Mouse (Mus musculus): Measurements from ENCODE around the gene Tm9sf4.

The Tm9sf4 gene

DNA sequence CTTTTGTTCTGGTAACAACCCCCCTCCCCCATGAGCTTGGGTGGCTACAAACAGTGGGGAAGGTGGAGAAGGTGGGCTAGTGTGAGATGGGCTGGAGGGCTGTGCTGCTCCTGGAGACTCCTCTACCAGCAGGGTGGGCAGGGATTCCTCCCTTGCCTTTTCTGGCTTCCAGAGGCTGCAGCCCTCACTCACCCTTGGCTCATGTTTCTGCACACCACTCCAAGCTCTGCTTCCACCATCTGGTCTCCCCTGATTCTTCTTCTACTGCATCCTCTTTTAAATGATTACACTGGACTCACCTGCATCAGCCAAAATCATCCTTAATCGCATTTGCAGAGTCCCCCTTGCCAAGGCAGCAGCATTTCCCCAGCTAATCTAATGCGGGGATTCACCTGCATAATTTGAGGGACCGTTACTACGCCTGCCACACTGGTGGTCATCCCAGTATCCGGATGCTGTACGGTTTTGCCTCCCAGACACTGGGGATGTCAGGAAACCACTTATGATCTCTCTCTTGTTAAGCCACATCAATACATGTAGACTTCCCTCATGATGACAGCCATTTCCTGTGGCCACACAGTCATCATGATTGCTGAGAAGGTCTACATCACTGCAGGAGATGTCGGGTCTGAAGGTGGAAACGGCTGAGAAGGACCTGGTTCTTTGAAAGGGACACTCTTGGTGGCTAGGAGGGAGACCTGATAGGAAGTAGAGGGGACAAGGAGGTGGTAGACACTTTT lies 9.0 kb upstream of the Tm9sf4 start:
- intact Hi-C loops (cut with DNase I), result no loop called here

DNA sequence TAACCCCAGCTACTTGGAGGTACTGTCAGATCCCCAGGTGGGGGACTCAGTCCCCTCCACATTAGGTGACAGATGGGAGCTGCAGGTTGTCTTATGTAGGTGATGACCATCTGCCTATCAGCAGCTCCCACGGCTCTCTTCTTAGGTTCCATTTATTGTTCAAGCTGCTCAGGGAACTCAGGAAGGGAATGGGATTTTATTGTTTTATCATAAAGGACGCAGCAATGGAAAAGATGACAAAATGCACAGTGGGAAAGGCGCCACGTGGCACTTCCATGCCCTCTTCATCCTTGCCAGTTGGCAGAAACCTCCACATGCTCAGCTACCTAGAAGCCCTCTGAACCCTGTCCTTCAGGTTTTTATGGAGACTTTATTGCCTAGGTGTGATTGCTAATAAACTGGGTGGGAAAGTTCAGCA lies 8.1 kb upstream of the Tm9sf4 start:
- intact Hi-C loops (cut with DNase I), result no loop called here

DNA sequence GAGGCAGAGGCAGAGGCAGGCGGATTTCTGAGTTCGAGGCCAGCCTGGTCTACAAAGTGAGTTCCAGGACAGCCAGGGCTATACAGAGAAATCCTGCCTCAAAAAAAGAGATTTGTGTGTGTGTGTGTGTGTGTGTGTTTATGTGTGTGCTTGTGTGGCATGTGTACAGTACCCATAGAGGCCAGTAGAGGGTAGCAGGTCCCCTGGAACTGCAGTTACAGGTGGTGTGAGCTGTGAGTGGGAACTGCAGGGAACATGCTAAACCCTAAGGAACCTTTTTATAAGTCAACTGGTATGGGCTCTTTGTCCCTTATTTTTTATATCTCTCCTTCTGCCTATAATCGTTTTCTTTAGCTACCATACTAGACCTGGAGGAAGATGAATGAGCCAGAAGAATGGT lies 3.8 kb upstream of the Tm9sf4 start:
- intact Hi-C loops (cut with DNase I), result no loop called here

DNA sequence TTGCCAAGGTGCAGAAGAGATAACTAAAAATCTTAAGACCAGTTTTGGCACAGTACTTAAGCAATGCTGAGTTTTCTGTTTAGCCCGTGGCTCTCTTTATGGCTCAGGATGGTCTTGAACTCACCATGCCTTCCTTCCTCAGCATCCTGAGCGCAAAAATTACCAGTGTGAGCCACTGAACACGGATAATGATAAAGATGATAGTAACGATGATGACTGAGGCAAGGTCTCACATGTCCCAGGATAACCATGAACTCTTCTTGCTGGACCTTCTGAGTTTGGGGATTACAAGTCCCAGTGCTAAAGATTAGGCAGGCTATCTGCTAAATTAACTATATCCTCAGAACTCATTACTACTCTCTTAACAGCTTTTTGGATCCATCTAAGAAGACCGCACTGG lies 970 bp upstream of the Tm9sf4 start:
- intact Hi-C loops (cut with DNase I), result loop anchor here (5.0 to 10.0 kb wide), 2 partner anchors 82 to 255 kb away; partner anchors contain the start of genes Plagl2 and Pofut1

DNA sequence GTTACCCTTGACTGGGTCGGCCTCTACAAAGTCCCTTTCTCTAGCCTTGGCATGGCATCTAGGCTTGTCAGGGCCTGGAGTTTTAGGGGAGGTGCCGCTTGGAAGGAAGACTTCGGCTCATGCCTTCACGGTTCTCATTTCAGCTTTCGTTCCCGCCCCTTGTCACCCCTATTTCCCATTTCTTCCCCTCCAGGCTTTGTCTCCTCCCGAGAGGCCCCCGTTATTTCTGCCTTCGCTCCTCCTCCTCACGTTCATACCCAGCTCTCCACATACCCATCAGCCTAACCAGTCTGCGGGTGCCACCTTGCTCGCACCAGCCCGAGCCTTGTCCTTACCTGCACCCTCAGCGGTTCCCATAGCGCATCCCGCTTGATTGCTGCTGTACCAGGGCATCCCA lies 579 bp downstream of the Tm9sf4 start:
- intact Hi-C loops (cut with DNase I), result loop anchor here (5.0 to 10.0 kb wide), 2 partner anchors 81 to 253 kb away; partner anchors contain the start of genes Plagl2 and Pofut1

DNA sequence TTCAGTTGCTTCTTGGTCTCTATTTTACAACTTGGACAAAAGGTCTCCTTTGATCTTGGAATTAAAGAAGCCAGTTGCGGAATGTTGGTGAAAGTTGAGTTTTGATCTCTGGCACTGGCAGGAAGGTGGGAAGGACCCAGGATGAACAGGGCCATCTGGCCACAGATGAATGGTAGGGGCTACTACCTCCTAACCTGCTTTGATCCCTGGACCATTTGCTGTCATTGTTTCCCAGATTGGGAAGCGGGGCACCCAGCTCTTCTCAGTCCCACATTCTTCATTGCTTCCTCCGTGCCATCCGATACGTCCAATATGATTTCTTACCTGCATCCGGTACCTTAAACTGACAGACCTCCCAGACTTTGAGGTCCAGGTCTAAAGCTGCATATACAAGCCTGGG lies 6.0 kb downstream of the Tm9sf4 start:
- intact Hi-C loops (cut with DNase I), result loop anchor here (10.0 kb wide), 1 partner anchor 248 kb away; no protein-coding TSS in a partner anchor

DNA sequence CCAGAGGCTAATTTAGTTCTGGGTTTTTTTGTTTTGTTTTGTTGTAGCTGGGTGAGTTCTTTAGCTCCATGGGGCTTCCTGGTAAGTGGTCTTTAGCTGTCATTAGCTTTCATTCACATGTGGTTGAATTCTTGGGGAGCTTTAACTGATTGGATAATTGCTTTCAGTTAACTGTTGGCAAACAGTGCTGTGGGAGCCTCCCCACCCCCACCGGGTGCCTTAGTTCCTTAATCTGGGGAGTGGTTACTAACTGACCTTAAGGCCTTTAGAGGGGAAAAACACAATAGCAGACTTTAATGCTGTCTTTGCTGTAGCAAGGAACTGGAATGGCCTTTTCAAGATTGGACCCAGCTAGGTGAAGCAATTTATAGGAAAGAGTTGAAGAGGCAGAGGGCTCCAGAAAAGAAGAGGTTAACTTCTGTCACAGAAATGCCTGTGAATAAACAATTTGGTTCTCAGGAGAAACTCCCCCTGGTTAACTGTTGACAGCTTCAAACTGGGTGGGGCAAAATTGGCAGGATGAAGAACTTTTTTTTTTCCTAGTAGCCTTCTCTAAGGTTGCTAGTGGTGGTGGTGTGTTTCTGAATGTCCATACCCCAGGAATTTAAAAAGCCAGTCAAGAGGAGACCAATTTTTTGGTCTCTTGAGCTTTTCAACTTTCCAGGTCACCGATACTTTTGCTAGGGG lies 7.2 kb downstream of the Tm9sf4 start:
- intact Hi-C loops (cut with DNase I), result loop anchor here (10.0 kb wide), 1 partner anchor 247 kb away; no protein-coding TSS in a partner anchor

DNA sequence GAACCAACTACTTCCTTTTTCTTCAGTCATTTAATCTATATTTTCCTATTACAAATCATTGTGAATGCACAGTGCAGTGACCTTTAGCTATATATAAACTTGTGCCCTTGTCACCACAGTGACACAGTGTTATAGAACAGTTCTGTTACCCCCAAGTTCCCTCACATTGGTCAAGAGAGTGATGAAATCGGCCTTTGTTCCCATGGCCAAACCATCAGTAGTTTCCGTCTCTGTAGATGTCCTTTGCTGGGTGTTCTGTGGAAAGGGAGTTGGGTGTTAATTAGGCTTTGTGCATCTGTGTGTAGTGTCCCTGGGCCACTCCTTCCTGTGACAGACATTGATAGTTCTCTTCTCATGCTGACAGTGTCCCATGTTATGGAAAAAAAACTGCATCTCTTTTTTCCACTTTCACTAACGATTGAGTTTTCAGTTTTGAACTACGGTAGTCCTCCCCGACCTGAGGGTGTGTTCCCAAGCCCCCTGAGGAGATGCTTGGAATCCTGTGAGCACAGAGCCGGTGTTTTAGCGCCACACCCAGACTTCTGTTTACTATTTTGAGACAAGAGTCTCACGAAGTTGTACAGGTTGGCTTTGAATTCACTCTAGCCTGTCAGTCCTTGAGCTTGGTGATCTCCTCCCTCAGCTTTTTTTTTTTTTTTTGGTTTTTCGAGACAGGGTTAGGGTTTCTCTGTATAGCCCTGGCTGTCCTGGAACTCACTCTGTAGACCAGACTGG lies 9.6 kb downstream of the Tm9sf4 start:
- intact Hi-C loops (cut with DNase I), result no loop called here

DNA sequence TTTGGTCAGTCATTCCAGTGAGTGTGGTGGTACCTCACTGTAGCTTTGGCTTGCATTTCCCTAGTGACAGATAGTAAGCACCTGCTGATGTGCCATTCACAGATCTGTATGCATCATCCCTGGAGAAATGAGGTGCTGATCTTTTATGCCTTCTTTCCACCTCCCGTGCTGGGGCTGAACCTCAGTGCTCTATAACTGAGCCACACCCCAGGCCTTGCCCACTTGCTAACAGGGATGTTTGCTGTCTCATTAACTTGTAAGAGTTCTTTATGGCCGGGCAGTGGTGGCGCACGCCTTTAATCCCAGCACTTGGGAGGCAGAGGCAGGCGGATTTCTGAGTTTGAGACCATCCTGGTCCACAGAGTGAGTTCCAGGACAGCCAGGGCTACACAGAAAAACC lies 10.9 kb downstream of the Tm9sf4 start:
- intact Hi-C loops (cut with DNase I), result no loop called here

DNA sequence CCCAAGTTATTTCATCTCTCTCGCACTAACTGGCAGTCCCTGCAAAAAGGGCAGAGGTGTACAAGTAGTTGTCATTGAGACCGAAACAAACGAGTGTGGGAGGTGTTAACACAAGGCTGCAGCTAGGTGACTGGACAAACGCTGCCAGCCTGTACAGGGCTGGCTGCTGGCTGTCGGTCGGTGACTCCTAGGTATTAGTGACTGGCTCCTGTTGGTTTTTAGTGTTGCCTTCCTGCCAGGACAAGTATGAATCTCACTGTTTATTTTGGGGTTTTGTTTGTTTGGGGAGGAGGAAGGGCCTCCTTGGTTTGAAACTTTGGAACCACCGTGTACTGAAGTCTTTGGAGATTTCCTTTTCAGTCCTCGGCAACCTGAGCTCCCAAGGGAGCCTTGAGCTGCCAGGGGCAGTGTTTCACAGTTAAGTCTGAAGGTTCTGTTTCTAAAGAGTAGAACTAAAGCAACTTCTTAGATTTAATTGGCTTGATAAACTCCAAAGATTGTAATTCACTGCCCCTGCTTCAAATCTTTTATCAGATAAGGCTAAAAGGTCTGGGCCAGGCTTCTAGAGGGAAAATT lies 15.0 kb downstream of the Tm9sf4 start:
- intact Hi-C loops (cut with DNase I), result no loop called here

DNA sequence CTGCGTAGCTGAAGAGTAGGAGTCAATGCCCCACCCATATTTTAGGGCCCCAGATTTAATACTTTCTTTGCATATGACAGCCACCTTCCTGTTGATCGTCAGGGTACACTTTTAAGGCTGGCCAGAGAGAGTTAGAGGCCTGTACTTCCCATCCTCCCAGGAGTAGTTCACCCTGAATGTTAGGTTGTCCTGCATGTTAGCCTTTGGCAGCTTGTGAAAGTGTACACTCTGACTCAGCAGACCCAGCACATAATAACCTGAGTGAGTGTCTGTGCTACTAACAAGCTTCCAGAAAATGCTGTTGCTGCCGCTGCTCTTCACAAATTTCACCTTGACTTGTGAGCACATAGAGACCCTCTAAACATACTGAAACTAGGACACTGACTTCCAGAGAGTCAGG lies 16.1 kb downstream of the Tm9sf4 start:
- intact Hi-C loops (cut with DNase I), result no loop called here

DNA sequence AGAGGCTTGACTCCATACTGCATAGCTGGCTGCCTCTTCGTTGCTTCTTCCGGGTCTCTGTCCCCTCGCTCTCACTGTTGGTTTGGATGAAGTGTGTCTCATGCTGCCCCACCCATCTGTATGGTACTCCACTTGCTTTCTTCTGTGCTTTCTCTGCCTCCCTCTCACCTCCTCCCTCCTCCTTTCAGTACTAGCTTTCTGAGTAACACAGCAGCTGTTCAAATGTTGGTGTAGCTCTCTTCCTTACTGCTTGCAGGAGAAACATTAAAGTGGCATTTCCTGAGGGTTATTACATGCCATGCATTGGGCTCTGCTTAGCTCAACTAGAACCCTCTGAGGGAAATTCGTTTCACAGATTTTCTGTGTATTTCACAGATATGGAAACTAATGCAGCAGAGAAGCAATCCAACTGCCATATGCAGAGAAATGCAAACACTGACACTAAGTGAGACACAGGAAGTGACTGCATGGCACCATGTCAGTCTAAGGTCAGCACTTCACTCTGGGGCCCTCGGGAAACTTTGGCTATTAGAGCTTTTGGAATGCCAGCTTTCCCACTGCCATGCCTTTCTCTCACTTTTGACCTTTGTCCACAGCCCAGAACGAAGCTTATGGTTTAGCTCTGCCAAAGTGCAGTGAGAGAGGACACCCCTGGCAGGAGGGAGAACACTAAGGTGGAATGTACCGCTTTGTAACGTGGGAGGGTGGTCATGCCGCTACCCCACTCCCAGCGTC lies 18.2 kb downstream of the Tm9sf4 start:
- intact Hi-C loops (cut with DNase I), result no loop called here

DNA sequence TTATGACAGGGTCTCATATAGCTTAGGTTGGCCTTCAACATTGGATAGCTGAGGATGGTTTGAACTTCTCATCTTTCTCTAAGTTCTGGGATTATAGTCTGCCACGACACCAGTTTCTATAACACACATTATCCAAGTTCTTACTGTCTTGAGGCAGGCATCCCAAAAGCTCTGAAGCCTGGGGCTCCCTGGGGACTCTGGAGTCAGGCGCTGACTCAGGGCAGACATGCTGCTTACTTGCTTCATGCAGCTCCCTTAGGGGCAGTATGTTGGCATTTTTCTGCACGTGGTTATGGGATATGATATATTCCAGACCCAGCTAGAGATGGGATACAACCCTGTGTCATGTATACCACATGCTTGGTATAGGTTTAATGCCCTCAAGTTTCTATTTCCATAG lies 18.9 kb downstream of the Tm9sf4 start:
- intact Hi-C loops (cut with DNase I), result no loop called here

DNA sequence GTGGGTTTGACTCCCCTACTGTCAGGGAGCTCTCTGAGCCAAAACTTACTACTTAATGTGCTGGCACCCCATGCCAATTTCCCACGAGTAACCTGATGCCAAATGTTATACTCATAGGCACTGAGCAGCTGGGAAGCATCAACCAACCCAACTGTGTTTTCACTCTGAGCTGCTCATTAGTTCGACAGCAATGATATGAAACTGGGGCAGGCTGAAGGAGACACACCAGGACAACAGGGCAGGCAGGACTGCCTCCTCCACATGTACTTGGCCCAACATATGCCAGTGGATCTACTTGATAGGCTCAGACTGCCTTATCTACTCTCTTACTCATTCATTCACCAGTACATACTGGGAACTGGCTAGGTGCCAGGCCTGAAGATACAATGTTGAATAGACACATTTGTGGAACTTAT lies 25.1 kb downstream of the Tm9sf4 start:
- intact Hi-C loops (cut with DNase I), result no loop called here

DNA sequence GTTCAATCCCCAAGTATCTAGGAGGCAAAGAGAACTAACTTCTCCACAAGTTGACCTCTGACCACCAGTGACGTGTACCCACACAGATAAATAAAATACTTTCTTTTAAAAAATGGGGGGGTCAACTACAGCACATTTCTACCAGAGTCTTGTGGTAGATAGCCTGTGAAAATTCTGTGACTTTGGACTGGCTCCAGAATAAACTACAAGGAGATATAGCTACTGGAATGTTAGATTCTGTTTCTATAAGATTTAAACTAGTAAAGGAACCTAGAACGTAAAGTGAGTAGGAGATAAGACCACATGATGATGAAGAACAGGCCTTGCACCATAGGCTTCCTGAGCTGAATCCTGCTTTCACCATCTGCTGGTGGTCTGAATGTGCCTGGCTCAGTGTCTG lies 26.7 kb downstream of the Tm9sf4 start:
- intact Hi-C loops (cut with DNase I), result no loop called here

DNA sequence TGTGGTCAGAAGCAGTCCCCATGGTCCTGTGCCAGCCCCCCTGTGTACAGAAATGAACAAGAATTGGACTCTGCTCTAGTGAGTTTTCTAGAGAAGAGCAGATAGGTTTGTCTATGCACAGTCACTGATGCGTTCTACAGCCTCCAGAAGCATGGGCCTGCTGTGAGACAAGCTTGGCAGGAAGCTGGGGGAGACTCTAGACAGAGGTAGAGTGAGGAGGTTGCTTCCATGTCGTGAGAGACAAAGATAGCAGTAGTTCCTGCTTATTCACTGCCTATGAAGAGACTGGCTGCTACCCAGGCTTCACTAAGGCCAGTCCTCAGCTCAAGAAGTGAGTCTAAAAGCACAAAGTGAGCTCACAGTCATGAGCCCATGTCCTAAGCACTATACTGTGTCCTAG lies 30.1 kb downstream of the Tm9sf4 start:
- intact Hi-C loops (cut with DNase I), result no loop called here

DNA sequence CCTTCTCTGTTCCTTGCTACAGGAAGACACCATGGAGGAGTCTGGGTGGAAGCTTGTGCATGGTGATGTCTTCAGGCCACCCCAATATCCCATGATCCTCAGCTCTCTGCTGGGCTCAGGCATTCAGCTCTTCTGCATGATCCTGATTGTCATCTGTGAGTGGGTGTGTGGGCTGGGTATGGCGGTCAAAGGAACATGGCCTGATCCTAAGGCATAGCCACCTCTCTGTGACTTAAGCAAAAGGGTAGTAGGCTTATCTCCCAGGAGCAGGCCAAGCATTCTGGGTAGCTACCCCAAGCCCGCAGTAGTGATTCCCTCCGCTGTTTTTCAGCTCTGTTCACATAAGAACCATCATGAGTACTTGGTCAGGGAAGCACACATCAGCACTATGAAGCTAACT lies 33.2 kb downstream of the Tm9sf4 start:
- intact Hi-C loops (cut with DNase I), result no loop called here

DNA sequence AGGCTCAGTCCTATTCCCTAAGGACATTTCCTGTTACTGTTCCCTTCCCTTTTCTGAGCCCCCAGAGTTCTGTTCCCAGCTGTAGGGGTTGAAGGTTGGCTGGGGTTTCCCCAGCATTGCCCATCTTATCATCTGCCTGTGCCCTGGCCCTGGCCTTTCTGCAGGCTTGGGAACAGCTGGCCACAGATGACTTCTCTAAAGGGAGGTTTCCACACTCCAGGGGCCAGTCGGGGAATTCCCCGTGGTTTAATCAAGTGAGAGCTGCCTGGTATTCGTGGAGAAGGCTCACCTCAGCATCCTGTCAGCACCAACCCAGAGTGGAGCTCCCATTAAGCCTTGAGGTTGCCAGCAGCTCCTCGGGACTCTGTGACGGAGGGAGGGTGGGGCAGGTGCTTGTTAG lies 37.4 kb downstream of the Tm9sf4 start:
- intact Hi-C loops (cut with DNase I), result no loop called here

DNA sequence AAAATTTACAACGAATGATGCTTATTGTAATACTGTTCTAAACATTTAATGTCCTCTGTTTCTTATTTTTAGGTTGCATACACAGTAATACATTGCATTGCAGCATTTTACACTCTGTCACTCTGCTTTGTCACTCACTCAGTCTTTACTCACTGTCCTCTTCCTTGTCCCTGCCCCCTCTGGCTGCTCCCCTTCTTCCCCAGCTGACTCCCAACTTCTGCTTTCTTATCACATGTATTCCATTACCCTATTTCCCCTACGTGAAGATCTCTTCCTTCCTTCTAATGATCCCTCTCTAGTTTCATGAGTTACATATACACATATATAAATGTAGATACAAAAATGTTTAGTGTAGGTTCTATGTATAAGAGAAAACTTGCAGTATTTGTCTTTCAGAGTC lies 38.0 kb downstream of the Tm9sf4 start:
- intact Hi-C loops (cut with DNase I), result no loop called here

DNA sequence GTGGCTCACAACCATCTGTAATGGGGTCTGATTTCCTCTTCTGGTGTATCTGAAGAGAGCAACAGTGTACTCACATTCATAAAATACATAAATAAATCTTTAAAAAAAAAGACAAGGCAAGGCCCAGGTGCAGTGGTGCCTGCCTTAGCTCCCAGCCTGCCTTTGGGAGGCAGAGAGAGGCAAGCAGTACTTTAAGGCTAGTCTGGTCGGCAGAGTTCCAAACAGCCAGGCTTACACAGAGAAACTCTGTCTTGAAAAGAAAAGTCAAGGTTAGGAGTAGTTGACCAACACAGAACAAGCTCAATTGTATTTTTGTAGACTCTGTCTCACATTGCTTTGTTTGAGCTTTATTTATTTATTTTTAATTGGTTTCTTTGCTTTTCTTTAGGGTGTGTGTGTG lies 41.7 kb downstream of the Tm9sf4 start:
- intact Hi-C loops (cut with DNase I), result no loop called here

DNA sequence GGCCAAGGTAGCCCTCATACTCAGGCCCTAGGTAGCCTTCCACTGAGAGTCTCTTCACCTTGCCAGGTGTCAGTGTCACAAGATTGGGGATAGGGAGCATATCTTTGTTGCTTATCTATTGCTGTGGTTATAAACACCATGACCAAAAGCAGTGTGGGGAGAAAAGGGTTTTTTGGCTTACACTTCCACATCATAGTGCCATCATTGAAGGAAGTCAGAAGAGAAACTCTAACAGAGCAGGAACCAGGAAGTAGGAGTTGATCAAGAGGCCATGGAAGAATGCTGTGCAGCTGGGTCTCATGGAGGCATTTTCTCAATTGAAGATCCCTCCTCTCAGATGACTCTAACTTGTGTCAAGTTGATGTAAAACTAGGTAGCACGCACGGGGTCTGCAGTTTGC lies 47.0 kb downstream of the Tm9sf4 start:
- intact Hi-C loops (cut with DNase I), result no loop called here
